Mouse (Mus musculus) CD4-positive, CD25-positive, alpha-beta regulatory T cell, adult 2 months (primary cell): ENCODE measurements around the gene Vegfd.

Source experiments
- DNase-seq: peaks from one replicate; pipeline ENCODE4 v3.0.0-alpha.2; 2012; ENCODE audit warnings: low read depth, low spot score

Gene Vegfd

DNA sequence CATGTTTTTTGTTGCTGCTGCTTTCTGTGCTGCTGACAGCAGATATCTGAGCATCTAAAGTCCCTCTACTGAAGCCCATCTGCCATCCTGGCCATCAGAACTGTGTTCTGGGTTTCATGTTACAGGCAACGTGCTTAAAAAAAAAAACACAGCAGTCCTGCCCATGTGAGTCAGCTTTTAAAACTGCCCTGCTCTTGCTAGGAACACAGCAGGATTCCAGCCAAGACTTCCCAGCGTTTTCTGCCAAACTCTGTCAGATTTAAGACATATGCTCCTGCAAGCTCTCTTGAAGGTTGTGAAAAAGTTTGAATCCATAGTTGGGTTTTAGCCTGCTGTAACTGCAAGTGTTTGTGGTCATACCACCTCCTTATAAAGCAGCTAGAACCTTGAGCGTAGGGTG lies at the start of gene Vegfd:
Gene Vegfd (plus strand): TSS at position 298 of the 400 bp plus-strand sequence.
- DNase-seq: no peak

DNA sequence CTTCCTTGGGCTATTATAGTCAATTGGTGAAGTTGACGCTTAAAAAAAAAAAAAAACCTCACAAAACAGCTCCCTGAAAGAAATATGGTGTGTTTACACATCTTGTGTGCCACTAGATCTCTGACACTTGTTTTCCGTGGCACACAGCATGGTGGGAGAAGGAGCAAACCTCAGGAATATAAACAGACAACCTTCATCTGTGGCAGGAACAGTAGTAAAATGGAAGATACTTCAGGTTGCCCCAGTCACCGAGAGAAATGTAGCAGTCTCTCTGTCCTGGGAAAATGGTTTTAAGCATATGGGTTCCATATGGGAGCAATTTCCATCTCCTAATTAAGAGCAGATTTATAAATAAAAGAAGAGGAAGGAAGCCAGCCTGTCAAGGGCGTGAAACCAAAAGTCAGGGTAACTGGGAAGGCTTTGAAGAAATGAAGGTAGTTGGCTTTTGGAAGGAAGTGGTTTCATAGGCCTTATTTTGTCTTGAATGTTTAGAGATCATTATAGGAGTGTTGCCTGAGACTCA lies 49.7 kb upstream of the Vegfd start:
- no peak for DNase-seq

DNA sequence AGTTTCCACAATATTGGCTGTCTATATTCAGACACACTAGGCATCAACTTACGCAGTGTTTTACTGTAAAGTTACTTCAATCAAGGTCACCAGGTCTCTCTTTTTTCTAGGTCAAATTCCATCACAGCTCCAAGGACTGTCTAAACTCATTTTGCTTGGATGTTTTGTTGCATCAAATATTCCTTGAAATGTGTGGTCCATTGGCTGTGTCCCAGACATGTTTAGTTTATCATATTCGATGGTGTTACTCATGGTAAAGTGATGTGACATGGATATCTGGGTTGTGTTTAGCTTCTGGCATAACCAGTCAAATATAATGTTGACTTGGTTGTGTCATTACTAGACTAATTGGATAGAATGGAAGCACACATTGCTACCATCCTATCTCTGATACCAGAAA lies 42.8 kb upstream of the Vegfd start:
- no peak for DNase-seq

DNA sequence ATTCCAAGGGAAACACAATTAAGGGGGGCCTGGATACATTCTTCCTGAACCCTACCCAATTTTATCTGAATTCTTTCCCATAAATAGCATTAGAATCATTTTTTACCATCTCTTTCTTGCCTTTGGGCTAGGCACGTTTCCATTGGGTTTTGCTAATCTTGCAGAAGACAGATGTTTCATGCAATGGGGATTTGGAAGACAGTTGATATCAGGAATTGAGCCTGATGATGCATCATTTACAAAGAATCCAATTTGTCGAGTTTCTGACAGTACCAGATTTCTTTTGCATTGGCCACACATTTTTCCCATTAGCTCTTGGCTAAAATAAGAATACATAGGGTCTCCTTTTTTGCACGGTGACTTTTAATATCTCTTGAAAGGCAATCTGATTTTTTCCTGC lies 42.4 kb upstream of the Vegfd start:
- DNase-seq: no peak

DNA sequence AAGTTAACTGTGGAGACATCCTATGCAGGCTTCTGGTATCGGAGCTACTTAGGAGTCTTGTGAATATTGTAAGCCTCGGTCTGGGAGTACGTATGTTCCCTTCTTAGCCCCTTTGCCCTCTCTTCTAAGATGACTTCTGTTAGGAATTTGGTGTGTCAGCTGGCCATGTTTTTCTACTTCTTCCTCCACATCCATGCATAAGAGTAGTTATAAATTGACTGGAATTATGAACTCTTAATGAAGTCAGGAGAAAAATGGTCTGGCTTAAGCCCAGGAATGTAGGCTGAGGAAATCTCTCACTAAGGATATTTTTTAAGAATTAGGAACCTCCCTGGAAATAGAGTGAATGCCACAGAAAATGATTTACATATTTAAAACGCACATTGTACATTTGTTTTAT lies 34.6 kb upstream of the Vegfd start:
- no peak for DNase-seq

DNA sequence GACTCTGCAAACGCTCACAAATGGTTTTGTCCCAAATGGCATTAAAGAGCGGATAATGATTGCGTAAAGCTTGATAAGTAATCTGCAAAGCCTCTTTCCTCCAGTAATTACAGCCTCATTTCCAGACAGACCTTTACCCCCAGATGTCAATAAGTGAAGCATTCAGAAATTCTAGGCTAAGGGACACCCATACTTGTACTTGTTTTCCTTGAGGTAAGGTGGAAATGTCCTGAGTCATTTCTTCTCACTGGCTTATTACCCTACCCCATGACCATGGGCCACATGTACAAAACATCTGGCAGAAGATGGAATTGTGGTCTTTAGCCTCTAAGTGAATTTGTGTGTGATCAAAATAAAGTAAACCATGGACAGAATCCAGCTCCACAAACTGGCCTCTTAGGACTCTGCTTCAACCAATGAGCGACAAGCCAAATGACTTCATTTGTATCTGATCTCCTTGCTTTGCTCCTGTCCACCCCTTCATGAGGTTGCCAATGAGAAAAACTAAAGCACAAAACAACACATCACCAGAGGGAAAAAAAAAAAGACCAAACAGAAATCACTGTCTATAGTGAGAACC lies 27.7 kb upstream of the Vegfd start:
- no peak for DNase-seq

DNA sequence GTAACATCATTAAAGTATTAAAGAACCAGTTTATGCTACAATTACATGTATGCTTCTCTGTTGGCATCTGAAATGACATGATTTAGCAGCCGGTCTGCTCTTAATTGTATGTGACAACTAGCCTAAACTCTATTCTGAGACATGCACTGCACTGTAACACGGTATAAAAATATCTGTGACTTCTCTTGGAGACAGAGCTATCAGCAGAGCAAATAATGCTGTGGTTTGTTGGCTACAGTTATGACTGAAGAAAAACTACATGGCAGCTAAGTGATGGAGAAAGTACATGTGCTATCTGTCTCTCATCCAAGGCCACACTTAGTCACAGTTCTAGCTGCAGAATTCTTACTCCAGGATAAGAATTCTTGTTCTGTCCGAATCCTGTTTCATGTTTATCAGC lies 24.2 kb upstream of the Vegfd start:
- no peak for DNase-seq

DNA sequence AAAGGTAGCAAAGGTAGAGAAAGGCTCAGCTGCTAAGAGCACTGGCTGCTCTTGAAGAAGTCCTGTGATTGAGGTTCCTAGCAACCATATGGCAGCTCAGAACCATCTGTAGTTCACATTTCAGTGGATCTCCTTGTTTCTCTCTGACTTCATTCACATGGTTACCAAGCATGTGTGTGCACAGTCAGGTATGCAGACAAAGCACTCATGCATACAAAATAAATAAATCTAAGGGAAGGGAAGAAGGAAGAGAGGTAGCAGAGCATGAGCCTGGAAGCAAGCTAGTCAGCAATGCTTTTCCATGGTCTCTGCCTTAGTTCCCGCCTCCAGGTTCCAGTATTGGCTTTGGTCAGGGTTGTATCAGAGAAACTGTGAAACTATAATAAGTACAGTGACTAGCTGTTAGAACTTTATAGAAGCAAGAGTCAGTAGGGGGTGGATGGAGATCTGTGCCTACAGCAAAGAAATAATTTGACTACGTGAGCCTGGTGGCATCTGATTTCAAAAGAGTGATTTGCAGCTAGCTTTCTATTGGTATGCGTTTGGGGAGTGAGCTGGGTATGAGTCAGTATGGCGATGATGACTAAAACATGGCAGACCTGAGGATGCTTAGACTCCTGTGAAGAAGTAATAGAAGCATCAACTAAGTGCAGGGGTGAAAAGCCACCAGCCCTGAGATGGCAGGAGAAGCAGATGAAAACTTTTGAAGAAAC lies 7.9 kb upstream of the Vegfd start:
- no peak for DNase-seq

DNA sequence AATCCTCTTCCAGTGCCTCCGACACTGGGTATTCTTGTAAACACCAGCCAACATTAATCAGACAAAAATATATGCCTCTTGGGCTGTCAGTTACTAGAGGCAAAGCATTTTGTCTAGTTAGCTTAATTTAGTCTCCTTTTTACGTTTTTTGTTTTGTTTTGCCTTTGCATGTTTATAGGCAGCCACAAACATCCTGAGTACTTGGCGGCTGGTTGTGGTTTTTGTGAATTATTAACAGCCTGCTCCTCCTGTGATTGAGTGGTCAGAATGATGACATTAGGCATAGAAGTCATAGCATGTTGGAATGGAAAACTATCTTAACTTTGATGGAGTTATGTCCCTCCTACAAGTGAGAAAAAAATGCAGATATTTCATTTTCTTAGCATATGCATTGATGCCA lies 2.6 kb upstream of the Vegfd start:
- no peak for DNase-seq

DNA sequence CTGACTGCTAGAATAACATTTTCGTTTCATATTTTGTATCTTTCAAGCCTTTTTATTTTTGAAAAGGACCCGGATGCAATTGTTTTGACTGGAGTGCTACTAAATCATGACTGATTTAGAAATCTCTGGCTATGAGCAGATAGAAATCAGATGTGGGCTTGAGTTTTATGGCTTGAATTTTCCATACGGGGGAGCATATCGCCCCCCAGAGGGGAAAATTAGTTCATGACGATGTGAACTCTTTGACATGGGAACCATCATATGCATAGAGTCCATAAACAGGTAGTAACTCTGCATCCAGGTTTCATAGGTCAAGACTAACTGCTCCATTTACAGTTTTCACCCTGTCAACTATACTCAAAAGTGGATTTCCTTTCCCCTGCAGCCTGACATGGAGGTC lies 1.4 kb downstream of the Vegfd start:
- DNase-seq: no peak

DNA sequence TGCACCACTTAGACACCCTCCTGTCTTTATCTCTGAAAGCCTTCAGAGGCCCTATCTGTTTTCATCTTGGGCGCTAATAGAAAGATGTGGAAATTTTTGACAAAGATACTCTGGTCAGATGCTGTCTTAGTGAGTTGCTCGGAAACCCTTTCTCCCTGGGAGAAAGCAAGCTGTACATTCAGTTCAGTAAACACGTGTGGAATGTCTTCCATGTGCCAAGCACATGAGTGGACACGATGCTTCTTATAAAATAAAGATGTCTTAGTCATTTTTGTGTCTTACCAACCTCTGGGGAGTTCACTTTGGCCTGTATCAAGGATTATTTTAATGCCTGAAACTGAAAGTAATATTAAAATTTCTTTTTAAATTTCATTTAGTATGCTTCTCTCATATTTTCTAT lies 6.5 kb downstream of the Vegfd start:
- no peak for DNase-seq

DNA sequence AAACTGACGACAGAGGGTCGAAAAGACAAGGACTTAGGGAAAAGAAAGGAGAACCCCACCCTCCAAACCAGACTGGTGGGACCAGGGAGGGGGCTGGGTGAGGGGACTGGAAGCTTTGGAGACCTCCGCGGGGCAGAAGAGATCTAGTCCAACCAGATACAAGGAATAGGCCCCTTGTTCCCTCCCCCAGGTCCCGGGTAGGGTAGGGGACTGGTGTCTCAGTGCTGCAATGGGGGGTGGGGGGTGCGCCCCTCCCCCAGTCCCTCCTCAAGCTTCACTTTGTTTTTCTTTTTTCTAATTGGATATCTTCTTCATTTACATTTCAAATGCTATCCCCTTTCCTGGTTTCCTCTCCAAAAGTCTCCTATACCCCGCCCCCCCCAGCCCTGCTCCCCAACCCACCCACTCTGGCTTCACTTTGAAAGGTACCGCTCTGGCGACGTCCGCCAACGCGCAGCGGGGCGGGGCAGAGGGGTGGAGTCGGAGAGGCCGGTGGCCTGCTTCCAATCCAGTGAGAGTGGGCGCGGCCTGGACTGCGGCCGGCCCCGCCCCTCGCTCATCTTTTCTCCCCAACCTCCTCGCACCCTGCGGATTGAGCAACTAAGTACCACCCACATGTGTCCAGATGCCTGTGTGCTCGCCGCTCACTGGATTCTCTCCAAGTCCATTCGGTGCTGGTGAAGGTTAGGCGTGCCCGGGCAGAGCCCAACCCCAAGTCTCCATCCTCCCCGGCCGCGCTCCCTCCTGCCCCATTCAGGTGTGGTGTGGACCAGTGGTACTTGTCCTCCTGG lies 8.6 kb downstream of the Vegfd start:
- DNase-seq: peak; percentile 86

DNA sequence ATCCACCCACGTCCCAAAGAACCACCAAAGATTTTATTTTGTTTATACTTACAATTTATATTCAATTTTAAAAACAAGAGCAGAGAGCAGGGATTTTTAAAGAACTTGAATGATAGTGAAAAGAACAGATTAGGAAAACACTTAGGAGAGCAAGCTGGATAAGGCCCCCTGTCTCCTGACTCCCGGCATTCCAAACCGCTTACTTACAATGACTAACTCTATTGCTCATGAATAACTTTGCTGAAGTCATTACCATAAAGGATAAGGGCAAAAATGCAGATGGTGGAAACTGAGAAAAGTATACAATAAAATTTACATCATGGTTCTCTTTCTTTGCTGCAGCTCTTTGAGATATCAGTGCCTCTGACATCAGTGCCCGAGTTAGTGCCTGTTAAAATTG lies 20.9 kb downstream of the Vegfd start:
- DNase-seq: no peak

DNA sequence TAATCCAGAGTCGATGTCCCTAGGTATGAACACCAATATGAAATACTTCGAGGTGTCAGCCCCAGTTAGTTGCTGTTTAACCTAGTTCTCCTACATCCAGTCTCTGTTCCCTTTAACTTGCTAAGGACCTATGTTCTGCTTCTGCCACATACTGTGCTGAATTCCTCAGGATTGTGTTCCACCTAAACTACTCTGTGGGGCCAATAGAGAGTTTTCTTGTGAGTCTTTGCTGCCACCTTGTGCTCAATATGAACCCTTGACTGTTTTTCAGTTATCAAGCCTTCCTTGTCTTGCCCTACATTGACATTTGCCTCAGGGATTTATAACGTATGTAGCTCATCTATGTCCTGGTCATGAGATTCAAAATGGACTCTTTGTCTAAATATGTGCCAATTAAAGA lies 25.3 kb downstream of the Vegfd start:
- DNase-seq: peak; percentile 53

DNA sequence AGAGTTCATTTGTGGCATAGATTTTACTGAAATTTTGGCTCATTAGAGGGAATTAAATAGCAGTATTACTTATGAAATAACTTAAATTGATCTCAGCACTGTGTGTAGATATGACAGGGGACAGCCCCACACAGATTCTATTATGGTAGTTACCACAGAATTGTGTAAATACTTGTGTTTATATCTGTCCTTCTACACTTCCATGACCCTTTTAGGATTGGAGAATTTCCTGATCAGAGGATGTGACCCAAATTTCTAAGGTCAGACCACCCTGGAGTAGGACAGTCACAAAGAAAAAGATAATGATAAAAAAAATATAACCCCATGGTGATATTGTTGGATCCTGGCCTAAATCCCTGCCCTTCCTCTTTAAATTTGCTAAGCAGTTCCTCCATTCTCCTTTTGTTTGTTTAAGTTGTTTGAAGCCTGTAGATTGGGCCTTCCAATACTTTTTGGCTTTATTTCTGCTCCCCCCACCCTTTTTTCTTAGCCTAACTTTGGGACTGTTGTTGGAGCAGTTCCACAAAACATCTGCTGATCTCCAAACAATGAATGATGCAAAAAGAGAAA lies 32.0 kb downstream of the Vegfd start:
- DNase-seq: no peak

DNA sequence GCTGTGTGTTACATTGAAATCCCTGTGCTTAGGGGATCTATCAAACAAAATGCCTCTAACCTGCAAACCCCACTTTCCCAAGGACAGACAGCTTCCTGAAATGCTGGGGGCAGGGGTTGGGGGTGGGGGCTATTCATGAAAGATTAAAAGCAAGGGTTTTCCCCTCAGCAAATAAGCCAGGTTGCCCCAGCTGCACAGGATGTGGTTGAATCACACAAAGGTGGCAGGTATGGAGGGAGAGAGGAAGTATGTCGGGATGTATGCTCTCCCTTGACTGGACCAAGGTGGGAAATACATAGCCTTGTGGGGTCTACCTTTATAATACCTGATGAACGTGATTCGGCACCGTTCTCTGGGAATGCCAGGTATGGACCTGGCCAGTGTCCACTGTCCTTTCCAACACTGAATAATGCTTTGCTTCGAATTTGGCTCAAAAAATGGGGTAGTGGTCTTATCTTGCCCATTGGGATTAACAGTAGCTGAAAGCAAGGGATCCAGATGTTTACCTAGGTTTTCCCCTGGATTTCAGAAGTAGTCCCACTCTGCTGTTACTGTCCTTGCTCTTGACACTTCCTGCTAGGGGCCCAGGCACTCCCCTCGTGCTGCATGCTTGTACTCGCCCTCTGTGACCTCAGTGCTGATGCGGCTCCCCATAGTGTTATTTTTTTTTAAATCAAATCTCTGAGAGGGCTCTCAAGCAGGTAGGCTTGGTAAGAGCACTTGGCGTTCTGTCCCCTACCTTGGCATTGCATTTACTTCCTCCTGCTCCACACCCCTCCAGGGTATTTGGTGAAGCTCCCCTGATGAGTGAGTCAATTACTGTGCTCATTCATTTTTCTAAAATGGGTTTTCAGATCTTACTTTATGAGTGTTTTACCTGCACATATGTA lies 33.2 kb downstream of the Vegfd start:
- peak; percentile 51 for DNase-seq

DNA sequence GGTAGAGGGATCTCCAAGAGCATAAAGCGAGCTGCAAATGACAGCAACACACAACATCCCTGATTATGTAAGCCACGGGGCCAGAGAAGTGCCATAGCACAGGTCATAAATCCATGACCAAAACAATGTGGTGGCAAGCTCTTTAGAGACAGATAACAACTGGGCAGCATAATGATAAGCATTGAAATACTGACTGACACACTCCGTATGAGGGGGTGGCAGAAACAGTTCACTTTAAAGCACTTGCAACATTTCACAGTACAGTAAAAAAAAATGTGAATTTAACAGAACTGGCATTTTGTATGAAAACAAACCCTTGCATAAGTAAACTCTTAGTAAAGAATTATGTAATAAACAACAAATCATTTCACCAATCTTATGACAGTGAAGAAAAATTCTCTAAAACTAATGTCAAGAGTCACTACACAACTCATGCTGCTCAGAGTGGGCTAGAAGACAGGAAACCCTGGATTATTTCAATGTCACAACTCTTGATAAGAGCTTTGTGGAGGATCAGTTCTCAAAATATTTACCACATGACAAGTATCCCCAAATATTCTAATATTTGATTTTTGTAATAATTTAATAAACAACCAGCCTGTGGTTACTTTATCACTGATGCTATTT lies 35.2 kb downstream of the Vegfd start:
- no peak for DNase-seq

DNA sequence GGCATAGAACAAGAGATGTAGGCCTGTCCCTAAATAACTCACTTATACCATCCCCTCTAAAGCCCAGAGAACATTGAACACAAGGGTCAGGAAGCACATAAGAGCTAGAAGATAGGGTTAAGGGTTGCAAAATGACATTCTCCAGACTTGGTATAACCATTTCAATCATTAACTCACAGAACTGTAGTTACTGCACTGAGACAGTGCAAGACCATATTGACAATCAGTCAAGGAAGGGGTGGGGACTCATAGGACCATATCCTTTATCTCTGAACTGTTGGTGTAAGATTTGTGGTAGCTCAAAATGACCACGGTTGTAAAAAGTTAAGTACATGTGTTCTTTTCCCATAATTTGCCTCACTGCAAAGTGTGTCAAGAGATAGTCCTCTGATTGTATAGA lies 37.4 kb downstream of the Vegfd start:
- no peak for DNase-seq

DNA sequence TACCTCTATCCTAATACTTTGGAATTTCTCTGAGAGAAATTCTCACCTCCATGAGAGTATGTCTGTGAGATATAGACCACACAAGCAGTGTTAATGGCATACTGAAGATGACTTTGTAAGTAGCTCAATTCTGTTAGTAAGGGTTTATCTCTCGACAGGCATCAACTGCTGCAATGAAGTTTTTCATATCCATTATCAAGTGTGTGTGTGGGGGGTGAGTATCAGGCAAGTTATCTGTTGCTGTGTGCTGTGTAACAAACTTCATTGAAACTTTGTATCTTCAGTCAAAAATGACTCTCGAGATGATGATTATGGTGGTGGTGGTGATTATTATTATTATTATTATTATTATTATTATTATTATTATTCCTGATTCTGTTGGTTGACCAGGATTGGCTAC lies 43.6 kb downstream of the Vegfd start:
- no peak for DNase-seq

DNA sequence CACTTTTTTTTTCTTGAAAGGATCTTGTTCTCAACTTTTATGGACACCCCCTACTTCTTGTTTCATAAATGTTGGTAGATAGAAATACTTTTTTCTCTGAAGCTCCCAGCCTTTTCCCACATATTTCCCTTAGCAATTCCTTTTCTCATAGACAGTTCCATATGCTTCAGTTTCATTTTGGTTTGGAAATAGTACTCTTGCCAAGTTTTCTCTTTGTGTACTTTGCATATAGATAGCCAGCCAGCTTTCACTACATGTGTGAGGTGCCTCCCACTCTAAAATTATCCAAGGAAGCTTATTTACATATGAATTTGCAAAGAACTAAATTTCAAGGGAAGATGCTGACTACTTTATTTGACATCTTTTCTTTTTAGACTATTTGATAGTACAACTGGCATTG lies 44.8 kb downstream of the Vegfd start:
- DNase-seq: no peak

DNA sequence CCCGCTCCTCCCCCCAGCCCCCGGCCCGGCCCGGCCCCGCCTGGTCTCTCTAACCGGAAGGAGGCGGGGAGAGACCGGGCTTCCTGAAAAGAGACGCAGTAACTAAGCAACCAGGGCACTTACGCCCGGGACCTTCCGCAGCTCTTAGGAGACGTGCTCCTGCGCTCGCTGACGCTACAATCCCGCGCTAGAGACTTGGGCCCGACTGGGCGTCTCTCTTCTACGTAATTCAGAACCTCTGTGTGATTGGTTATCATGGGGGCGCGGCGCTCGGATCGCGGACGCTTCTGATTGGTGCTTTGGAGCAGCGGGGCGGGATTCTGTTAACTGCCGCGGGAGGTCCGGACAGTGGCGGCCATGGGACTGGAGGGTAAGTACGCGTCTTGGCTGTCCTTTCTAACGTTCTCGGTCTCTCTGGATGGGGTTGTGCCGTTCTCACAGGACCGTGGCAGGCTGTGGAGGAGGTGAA lies 46.3 kb downstream of the Vegfd start, which contains the start of gene Piga:
Gene Piga (plus strand): TSS at position 317 of the 469 bp plus-strand sequence.
- DNase-seq: peak; percentile 95
